Mouse (Mus musculus): Measurements from ENCODE around the gene Pex14. TPM values are rescaled to one million over a fixed set of nuclear protein-coding genes. Genes with fewer than 3 reads are reported as not detected.
A peak's percentile ranks its signal among the peaks of the same experiment; 100 is the strongest.

Gene Pex14
- polyA plus RNA-seq, 1 experiment from 2014 or later: 49.2 TPM

- Histone ChIP-seq H3K9ac (no peak overlapping the region), H3K4me3 (replicated peaks) (no peak overlapping the region), H3K27ac (no peak overlapping the region), H3K36me3 (replicated peaks) (0 out of 2 replicates have a peak, but pooled peaks cover 7% of the 10 kb centered on the region), H3K27me3 (0 out of 2 replicates have a peak, but pooled peaks cover 4% of the 10 kb centered on the region), H3K9me3 (no peaks in the 10 kb centered on the region), H3K4me1 (peaks cover 33% of the 10 kb centered on the region), H3K4me2 (no peak overlapping the region)
- no peak for ATAC-seq (ENCODE audit: low FRiP score)
- WGBS: 92% methylated on average over 23 of the region's 23 CpGs
Measured at GRCm38 (mm10) chr4:149064061-149064854, 35.4 kb downstream of the Pex14 start.

- no peak overlapping the region for H3K9ac ChIP-seq
- no peaks in the 10 kb centered on the region for H3K36me3 ChIP-seq (replicated peaks)
- H3K4me1 ChIP-seq: peaks cover 45% of the 10 kb centered on the region
- H3K27me3 ChIP-seq: 0 out of 2 replicates have a peak, but pooled peaks cover 4% of the 10 kb centered on the region
- H3K27ac ChIP-seq: no peak overlapping the region
- no peak for ATAC-seq (ENCODE audit: low FRiP score)
- no peaks in the 10 kb centered on the region for H3K9me3 ChIP-seq
- no peak overlapping the region for H3K4me3 ChIP-seq (replicated peaks)
- no peak overlapping the region for H3K4me2 ChIP-seq
- 63% methylated on average over 21 of the region's 21 CpGs for WGBS
Measured at GRCm38 (mm10) chr4:149062406-149063318, 37.0 kb downstream of the Pex14 start.

- peaks cover 56% of the 10 kb centered on the region for H3K4me1 ChIP-seq
- WGBS: 70% methylated on average over 13 of the region's 13 CpGs
- ATAC-seq (ENCODE audit: low FRiP score): no peak
- H3K9ac ChIP-seq: no peak overlapping the region
- H3K27ac ChIP-seq: no peak overlapping the region
- H3K4me2 ChIP-seq: no peak overlapping the region
- H3K4me3 ChIP-seq (replicated peaks): no peak overlapping the region
- 0 out of 2 replicates have a peak, but pooled peaks cover 4% of the 10 kb centered on the region for H3K27me3 ChIP-seq
- H3K36me3 ChIP-seq (replicated peaks): no peaks in the 10 kb centered on the region
- no peaks in the 10 kb centered on the region for H3K9me3 ChIP-seq
Measured at GRCm38 (mm10) chr4:149061432-149061718, 38.3 kb downstream of the Pex14 start.

GRCm38 (mm10) chr4:149060621-149061431 is 38.9 kb downstream of the Pex14 start:
- Histone ChIP-seq H3K9me3 (no peaks in the 10 kb centered on the region), H3K27ac (no peak overlapping the region), H3K36me3 (replicated peaks) (no peaks in the 10 kb centered on the region), H3K9ac (no peak overlapping the region), H3K4me3 (replicated peaks) (no peak overlapping the region), H3K27me3 (0 out of 2 replicates have a peak, but pooled peaks cover 4% of the 10 kb centered on the region), H3K4me1 (peaks cover 52% of the 10 kb centered on the region), H3K4me2 (no peak overlapping the region)
- 42% methylated on average over 14 of the region's 14 CpGs for WGBS
- ATAC-seq (ENCODE audit: low FRiP score): no peak

GRCm38 (mm10) chr4:149059713-149060112 is 40.0 kb downstream of the Pex14 start:
- Histone ChIP-seq H3K9ac (no peak overlapping the region), H3K27me3 (0 out of 2 replicates have a peak, but pooled peaks cover 4% of the 10 kb centered on the region), H3K9me3 (no peaks in the 10 kb centered on the region), H3K4me2 (no peak overlapping the region), H3K27ac (no peak overlapping the region), H3K36me3 (replicated peaks) (no peaks in the 10 kb centered on the region), H3K4me1 (peaks cover 53% of the 10 kb centered on the region), H3K4me3 (replicated peaks) (no peak overlapping the region)
- WGBS: 88% methylated on average over 9 of the region's 9 CpGs
- no peak for ATAC-seq (ENCODE audit: low FRiP score)

- ATAC-seq (ENCODE audit: low FRiP score): peak; percentile 16; the same call in 1 of the 2 replicates
- peak overlapping the region; percentile 22; the same call in 1 of the 2 replicates for H3K27ac ChIP-seq
- no peak overlapping the region for H3K4me2 ChIP-seq
- H3K9ac ChIP-seq: no peak overlapping the region
- H3K4me3 ChIP-seq (replicated peaks): no peak overlapping the region
- H3K4me1 ChIP-seq: peaks cover 53% of the 10 kb centered on the region
- H3K9me3 ChIP-seq: no peaks in the 10 kb centered on the region
- WGBS: 26% methylated on average over 7 of the region's 7 CpGs
- no peaks in the 10 kb centered on the region for H3K27me3 ChIP-seq
- no peaks in the 10 kb centered on the region for H3K36me3 ChIP-seq (replicated peaks)
Measured at GRCm38 (mm10) chr4:149058298-149058697, 41.4 kb downstream of the Pex14 start.

- Histone ChIP-seq H3K9me3 (no peaks in the 10 kb centered on the region), H3K27ac (0 out of 2 replicates have a peak overlapping the region, but pooled peaks have one; percentile 36), H3K4me1 (peaks cover 47% of the 10 kb centered on the region), H3K36me3 (replicated peaks) (no peaks in the 10 kb centered on the region), H3K4me3 (replicated peaks) (no peak overlapping the region), H3K4me2 (0 out of 2 replicates have a peak overlapping the region, but pooled peaks have one; percentile 15), H3K9ac (peak overlapping the region; percentile 17; the same call in 1 of the 2 replicates), H3K27me3 (no peaks in the 10 kb centered on the region)
- WGBS: 55% methylated on average over 14 of the region's 14 CpGs
- ATAC-seq (ENCODE audit: low FRiP score): no peak
Measured at GRCm38 (mm10) chr4:149057470-149057869, 42.2 kb downstream of the Pex14 start.

GRCm38 (mm10) chr4:149056957-149057356 is 42.7 kb downstream of the Pex14 start:
- no peak for ATAC-seq (ENCODE audit: low FRiP score)
- no peaks in the 10 kb centered on the region for H3K9me3 ChIP-seq
- no peak overlapping the region for H3K4me3 ChIP-seq (replicated peaks)
- H3K4me2 ChIP-seq: no peak overlapping the region
- 71% methylated on average over 16 of the region's 16 CpGs for WGBS
- H3K27ac ChIP-seq: 0 out of 2 replicates have a peak overlapping the region, but pooled peaks have one; percentile 36
- no peaks in the 10 kb centered on the region for H3K27me3 ChIP-seq
- H3K36me3 ChIP-seq (replicated peaks): no peaks in the 10 kb centered on the region
- H3K4me1 ChIP-seq: peaks cover 42% of the 10 kb centered on the region
- peak overlapping the region; percentile 17; the same call in 1 of the 2 replicates for H3K9ac ChIP-seq

GRCm38 (mm10) chr4:149055847-149056246 is 43.8 kb downstream of the Pex14 start:
- Histone ChIP-seq H3K9me3 (no peaks in the 10 kb centered on the region), H3K4me2 (no peak overlapping the region), H3K27me3 (peaks cover 11% of the 10 kb centered on the region), H3K9ac (no peak overlapping the region), H3K4me1 (peaks cover 36% of the 10 kb centered on the region), H3K4me3 (replicated peaks) (no peak overlapping the region), H3K27ac (no peak overlapping the region), H3K36me3 (replicated peaks) (no peaks in the 10 kb centered on the region)
- 57% methylated on average over 6 of the region's 6 CpGs for WGBS
- no peak for ATAC-seq (ENCODE audit: low FRiP score)

- peak; percentile 21; the same call in 1 of the 2 replicates for ATAC-seq (ENCODE audit: low FRiP score)
- peaks cover 32% of the 10 kb centered on the region for H3K4me1 ChIP-seq
- no peak overlapping the region for H3K4me3 ChIP-seq (replicated peaks)
- peaks cover 34% of the 10 kb centered on the region for H3K27me3 ChIP-seq
- WGBS: 6% methylated on average over 16 of the region's 16 CpGs
- H3K9ac ChIP-seq: peak overlapping the region; percentile 25; the same call in 1 of the 2 replicates
- H3K9me3 ChIP-seq: no peaks in the 10 kb centered on the region
- H3K36me3 ChIP-seq (replicated peaks): no peaks in the 10 kb centered on the region
- peak overlapping the region; percentile 25 for H3K4me2 ChIP-seq
- H3K27ac ChIP-seq: peak overlapping the region; percentile 36; the same call in 1 of the 2 replicates
Measured at GRCm38 (mm10) chr4:149049351-149050159, 50.1 kb downstream of the Pex14 start.

Measured in forebrain, embryonic 12.5 days (tissue).